Mouse (Mus musculus): ENCODE measurements around the gene Gale. TPM values are rescaled to one million over a fixed set of nuclear protein-coding genes. Genes with fewer than 3 reads are reported as not detected.
A peak's percentile ranks its signal among the peaks of the same experiment; 100 is the strongest.
"Not testable (repeated sequence)": the region's sequence is repeated elsewhere in the genome, so short reads cannot be mapped to it uniquely, and the experiment has no call there.

Gene Gale
- polyA plus RNA-seq, 1 experiment, result 25.0 TPM

DNA sequence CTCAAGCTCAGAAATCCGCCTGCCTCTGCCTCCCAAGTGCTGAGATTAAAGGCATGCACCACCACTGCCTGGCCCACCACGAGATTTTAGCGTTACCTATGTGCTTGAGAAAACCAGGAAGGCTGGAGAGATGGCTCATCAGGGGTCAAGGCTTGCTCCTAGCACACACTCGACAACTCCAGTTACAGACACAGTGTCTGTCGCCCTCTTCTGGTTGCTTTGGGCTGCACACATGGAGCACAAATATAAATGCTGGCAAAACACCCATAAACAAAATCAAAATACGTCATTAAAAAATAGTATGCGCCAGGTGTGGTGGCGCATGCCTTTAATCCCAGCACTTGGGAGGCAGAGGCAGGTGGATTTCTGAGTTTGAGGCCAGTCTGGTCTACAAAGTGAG, 22.5 kb upstream of the Gale start:
- not testable (repeated sequence) for H3K4me3 ChIP-seq (replicated peaks; ENCODE audit: extremely low read depth, low read depth, low read length); H3K4me1 ChIP-seq (ENCODE audit: control insufficient read depth, insufficient read depth, low read length); DNase-seq
- 85% methylated on average over 8 of the region's 8 CpGs for WGBS
- peak; percentile 48 for TF ChIP-seq CTCF (IDR thresholded peaks at IDR 0.05; ENCODE audit: insufficient read depth, low read length)

DNA sequence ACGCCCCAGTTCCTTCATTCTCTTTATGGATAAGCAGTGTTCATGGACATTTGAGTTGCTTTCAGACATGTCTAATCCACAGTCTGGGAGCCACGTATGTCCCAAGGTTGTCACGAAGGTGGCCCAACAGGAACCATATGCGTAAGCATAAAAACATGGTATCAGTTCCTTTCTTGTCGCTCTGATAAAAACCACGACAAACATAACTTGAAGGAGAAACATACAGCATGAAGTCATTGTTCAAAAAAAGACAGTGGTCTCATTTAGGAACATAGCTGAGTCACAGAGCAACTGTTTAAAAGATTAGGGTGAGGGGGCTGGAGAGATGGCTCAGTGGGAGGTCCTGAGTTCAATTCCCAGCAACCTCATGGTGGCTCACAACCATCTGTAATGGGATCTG, 21.3 kb upstream of the Gale start:
- 54% methylated on average over 6 of the region's 6 CpGs for WGBS
- H3K4me3 ChIP-seq (replicated peaks; ENCODE audit: extremely low read depth, low read depth, low read length), result no peak overlapping the region
- H3K4me1 ChIP-seq (ENCODE audit: control insufficient read depth, insufficient read depth, low read length), result 0 out of 2 replicates have a peak, but pooled peaks cover 4% of the 10 kb centered on the region
- TF ChIP-seq CTCF (IDR thresholded peaks at IDR 0.05; ENCODE audit: insufficient read depth, low read length), result no peak
- no peak for TF ChIP-seq POLR2A (IDR thresholded peaks at IDR 0.05; ENCODE audit: borderline replicate concordance, extremely low read depth, low read depth, low read length)
- DNase-seq, result no peak

DNA sequence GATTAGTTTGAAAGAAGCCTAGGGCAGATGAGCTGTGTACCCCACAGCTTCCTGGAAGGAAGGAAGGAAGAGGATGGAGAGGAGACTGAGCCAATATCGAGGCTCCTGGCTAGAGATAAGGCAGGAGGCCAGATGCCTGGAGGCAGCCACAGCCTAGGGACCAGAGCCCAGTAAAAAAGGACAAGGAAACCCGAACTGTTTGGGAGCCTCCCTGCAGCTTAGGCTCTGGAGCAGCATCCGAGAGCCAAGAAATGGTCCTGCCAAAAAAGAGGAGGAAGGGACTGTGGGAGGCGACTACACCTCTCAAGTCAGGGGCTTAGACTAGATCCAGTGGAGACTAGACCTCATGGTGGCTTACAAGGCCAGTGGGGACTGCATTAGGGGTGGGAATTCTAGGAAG, 20.1 kb upstream of the Gale start:
- 21% methylated on average over 4 of the region's 4 CpGs for WGBS
- DNase-seq, result no peak
- TF ChIP-seq POLR2A (IDR thresholded peaks at IDR 0.05; ENCODE audit: borderline replicate concordance, extremely low read depth, low read depth, low read length) (no peak), CTCF (IDR thresholded peaks at IDR 0.05; ENCODE audit: insufficient read depth, low read length) (no peak)
- Histone ChIP-seq H3K4me3 (replicated peaks; ENCODE audit: extremely low read depth, low read depth, low read length) (no peak overlapping the region), H3K4me1 (ENCODE audit: control insufficient read depth, insufficient read depth, low read length) (0 out of 2 replicates have a peak, but pooled peaks cover 4% of the 10 kb centered on the region)

DNA sequence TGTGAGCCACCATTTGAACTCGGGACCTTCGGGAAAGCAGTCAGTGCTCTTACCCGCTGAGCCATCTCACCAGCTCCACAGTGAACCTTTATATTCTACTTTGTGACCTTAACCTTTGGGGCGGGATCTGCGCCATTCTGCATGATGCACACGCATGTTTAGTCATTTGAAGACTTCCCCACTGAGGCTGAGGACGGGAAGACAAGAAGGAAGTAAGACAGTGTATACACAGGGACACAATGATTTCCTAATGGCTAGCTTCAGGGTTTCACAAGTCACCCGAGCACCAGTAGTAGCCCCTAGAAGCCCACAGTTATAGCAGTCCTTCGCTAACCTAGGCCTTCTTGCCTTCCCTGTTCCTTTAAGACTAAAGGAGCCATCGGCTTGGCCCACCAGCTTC, 17.8 kb upstream of the Gale start:
- no peak for DNase-seq
- TF ChIP-seq CTCF (IDR thresholded peaks at IDR 0.05; ENCODE audit: insufficient read depth, low read length), result no peak
- no peak for TF ChIP-seq POLR2A (IDR thresholded peaks at IDR 0.05; ENCODE audit: borderline replicate concordance, extremely low read depth, low read depth, low read length)
- Histone ChIP-seq H3K4me1 (ENCODE audit: control insufficient read depth, insufficient read depth, low read length) (peaks cover 10% of the 10 kb centered on the region), H3K4me3 (replicated peaks; ENCODE audit: extremely low read depth, low read depth, low read length) (peak overlapping the region; percentile 82)
- 72% methylated on average over 10 of the region's 10 CpGs for WGBS

DNA sequence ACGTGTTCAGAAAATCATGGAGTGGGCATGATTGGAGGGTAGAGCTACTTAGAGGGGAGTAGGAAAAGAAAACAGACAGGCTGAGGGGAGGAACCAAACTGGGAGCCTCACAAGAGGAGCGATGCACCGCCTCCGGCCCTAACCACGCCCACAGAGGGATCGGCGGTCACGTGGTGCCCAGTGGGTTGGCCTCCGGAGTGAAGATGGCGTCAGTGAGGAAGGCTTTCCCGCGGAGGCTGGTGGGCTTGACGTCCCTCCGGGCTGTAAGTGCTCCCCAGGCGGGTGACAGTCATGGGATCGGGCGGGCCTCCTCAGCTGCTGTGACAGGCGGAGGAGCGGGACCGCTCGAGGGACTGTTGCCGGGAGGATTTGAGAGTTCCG, 17.3 kb upstream of the Gale start, which contains the start of gene Hmgcl:
TSS of gene Hmgcl (plus strand) at position 171 of the 381 bp plus-strand sequence.
- peaks cover 10% of the 10 kb centered on the region for H3K4me1 ChIP-seq (ENCODE audit: control insufficient read depth, insufficient read depth, low read length)
- WGBS, result under 1% methylated on average over 23 of the region's 23 CpGs
- peak within 1 kb of the TSS; percentile 82 for H3K4me3 ChIP-seq (replicated peaks; ENCODE audit: extremely low read depth, low read depth, low read length)
- peak; percentile 96 for DNase-seq
- TF ChIP-seq CTCF (IDR thresholded peaks at IDR 0.05; ENCODE audit: insufficient read depth, low read length) (no peak), POLR2A (IDR thresholded peaks at IDR 0.05; ENCODE audit: borderline replicate concordance, extremely low read depth, low read depth, low read length) (peak; percentile 98)

DNA sequence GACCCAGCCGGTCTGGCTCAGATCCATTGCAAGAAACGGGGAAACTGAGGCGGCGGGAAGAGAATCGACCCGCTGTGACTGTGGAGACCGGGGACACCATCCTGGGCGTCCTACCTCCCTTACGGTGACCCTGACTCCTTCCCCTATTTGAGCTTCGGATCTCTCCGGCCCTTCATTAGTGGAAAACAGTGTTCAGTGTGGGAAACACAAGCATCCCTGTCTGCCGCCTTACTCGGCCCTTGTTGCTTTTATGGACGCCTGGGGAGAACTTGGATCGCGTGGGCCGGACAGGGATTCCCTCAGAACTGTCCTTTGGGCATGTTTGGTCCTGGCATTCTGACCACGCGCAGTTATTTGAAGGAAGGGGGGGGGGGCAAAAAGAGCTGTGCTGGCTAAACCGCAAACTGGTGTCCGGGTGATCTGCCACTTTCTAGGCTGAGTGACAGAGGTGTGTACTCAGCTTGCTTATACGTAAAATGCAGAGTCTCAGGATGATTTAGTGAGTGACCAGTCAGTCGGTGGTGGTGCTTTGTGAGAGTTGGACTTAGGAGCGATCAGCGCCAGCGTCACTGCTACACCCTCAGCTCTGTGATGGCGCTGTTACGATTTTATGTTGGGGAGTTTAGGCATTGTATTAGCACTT, 16.7 kb upstream of the Gale start:
- peaks cover 10% of the 10 kb centered on the region for H3K4me1 ChIP-seq (ENCODE audit: control insufficient read depth, insufficient read depth, low read length)
- peak overlapping the region; percentile 82 for H3K4me3 ChIP-seq (replicated peaks; ENCODE audit: extremely low read depth, low read depth, low read length)
- peak; percentile 35 for DNase-seq
- TF ChIP-seq CTCF (IDR thresholded peaks at IDR 0.05; ENCODE audit: insufficient read depth, low read length), result no peak
- no peak for TF ChIP-seq POLR2A (IDR thresholded peaks at IDR 0.05; ENCODE audit: borderline replicate concordance, extremely low read depth, low read depth, low read length)
- WGBS, result under 1% methylated on average over 28 of the region's 28 CpGs

DNA sequence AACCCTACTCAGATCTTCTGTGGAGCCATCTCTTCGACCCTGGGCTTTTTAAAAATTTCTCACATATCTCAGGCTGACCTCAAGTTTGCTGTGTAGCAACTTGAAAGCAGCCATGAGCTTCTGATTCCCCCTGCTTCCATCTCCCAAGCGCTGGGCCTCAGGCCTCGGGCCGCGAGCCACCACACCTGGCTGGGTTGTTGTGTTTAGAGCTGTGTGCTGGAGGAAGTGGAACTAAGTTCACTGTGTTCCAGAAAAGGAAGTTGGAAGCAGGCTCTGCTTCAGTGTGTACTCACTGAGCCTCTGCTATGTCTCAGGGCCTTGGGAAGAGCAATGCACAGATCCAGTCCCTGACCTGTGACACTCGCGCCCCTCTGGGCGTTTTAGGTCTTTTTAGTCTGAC, 15.4 kb upstream of the Gale start:
- TF ChIP-seq POLR2A (IDR thresholded peaks at IDR 0.05; ENCODE audit: borderline replicate concordance, extremely low read depth, low read depth, low read length), result no peak
- no peak for TF ChIP-seq CTCF (IDR thresholded peaks at IDR 0.05; ENCODE audit: insufficient read depth, low read length)
- no peak for DNase-seq
- H3K4me1 ChIP-seq (ENCODE audit: control insufficient read depth, insufficient read depth, low read length), result peaks cover 10% of the 10 kb centered on the region
- 62% methylated on average over 8 of the region's 8 CpGs for WGBS
- H3K4me3 ChIP-seq (replicated peaks; ENCODE audit: extremely low read depth, low read depth, low read length), result no peak overlapping the region

DNA sequence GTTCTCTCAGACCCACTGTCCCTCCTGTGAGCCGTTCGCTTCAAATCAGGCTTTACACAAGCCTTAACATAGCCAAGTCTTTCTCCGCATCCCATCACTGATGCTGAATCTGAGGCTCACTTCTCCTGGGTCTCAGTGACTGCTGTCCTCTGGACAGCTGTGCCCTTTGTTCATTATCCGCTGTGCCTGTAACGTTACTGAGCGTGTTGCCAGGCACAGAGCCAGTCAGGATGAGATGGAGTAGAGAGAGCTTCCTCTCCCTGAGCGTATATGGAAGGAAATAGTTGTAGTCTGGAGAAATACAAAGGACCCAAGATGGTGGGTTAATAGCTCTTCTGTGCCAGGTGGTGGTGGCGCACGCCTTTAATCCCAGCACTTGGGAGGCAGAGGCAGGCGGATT, 14.1 kb upstream of the Gale start:
- DNase-seq, result peak; percentile 33
- 55% methylated on average over 10 of the region's 10 CpGs for WGBS
- no peak for TF ChIP-seq CTCF (IDR thresholded peaks at IDR 0.05; ENCODE audit: insufficient read depth, low read length)
- TF ChIP-seq POLR2A (IDR thresholded peaks at IDR 0.05; ENCODE audit: borderline replicate concordance, extremely low read depth, low read depth, low read length), result no peak
- Histone ChIP-seq H3K4me1 (ENCODE audit: control insufficient read depth, insufficient read depth, low read length) (peaks cover 10% of the 10 kb centered on the region), H3K4me3 (replicated peaks; ENCODE audit: extremely low read depth, low read depth, low read length) (no peak overlapping the region)

DNA sequence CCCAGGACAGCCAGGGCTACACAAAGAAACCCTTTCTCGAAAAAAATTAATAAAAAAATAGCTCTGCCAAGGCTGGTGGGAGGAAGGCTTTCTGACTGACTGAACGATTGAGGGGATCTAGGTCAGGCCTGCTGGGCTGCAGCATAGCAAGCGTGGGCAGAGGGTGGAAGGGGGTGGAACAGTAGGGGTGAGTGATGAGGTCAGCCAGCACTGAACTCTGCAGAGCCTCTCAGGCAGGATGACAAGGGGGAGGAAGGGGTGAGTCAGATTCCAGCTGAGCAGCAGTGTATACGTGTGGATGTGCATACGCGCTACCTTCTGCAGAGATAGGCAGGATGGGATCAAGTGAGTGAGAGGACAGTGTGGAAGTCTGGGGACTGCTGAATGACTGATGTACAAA, 13.6 kb upstream of the Gale start:
- WGBS, result 37% methylated on average over 6 of the region's 6 CpGs
- DNase-seq, result no peak
- TF ChIP-seq CTCF (IDR thresholded peaks at IDR 0.05; ENCODE audit: insufficient read depth, low read length) (no peak), POLR2A (IDR thresholded peaks at IDR 0.05; ENCODE audit: borderline replicate concordance, extremely low read depth, low read depth, low read length) (no peak)
- no peak overlapping the region for H3K4me3 ChIP-seq (replicated peaks; ENCODE audit: extremely low read depth, low read depth, low read length)
- H3K4me1 ChIP-seq (ENCODE audit: control insufficient read depth, insufficient read depth, low read length), result peaks cover 10% of the 10 kb centered on the region

DNA sequence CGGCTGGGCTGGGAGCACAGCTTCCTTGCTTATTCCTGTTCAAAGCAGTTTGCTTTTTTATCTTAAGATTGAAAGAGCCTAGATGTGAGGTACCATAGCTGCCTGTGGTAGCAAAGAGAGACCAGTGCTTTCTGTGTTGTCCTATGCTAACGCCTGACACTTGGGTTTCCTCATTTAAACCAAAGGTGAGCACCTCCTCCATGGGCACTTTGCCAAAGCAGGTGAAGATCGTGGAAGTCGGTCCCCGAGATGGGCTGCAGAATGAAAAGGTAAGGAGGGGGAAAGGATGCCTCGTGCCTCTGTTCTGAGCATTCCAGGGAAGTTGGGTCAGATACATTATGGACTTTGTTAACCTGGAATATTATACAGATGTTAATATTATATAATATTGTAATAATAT, 13.2 kb upstream of the Gale start:
- TF ChIP-seq CTCF (IDR thresholded peaks at IDR 0.05; ENCODE audit: insufficient read depth, low read length) (no peak), POLR2A (IDR thresholded peaks at IDR 0.05; ENCODE audit: borderline replicate concordance, extremely low read depth, low read depth, low read length) (no peak)
- WGBS, result 64% methylated on average over 6 of the region's 6 CpGs
- Histone ChIP-seq H3K4me1 (ENCODE audit: control insufficient read depth, insufficient read depth, low read length) (peaks cover 10% of the 10 kb centered on the region), H3K4me3 (replicated peaks; ENCODE audit: extremely low read depth, low read depth, low read length) (no peak overlapping the region)
- no peak for DNase-seq

Measured in lung, adult 2 months (tissue).